Mouse (Mus musculus) T-helper 17 cell (primary cell): ENCODE data around the gene Ino80e.
"Not testable (repeated sequence)": the region's sequence is repeated elsewhere in the genome, so short reads cannot be mapped to it uniquely, and the experiment has no call there.

Source experiments
- in situ Hi-C, 2 experiments: fragments of 300-600 bp; cut with MboI, MseI; formaldehyde crosslinking; loops; 1 replicate in 1 of 2; 2 replicates in 1 of 2; pipeline ENCODE4 v1.15.1; 2025; ENCODE audit warnings: high pct_unique_total_duplicates in 2 of 2

Ino80e gene

GRCm38 (mm10) chr7:126862147-126862784 is at the start of gene Ino80e:
Gene Ino80e, minus strand, starts transcription at chr7:126862377.
- in situ Hi-C loops, result no loop called here

- in situ Hi-C loops, result no loop called here
Observed at GRCm38 (mm10) chr7:126905590-126905989, 43.4 kb upstream of the Ino80e start.

- in situ Hi-C loops, result not testable (repeated sequence)
Observed at GRCm38 (mm10) chr7:126899781-126900180, 37.6 kb upstream of the Ino80e start.

- in situ Hi-C loops, result no loop called here
Observed at GRCm38 (mm10) chr7:126898102-126898990, 36.2 kb upstream of the Ino80e start.

GRCm38 (mm10) chr7:126897390-126898101 is 35.4 kb upstream of the Ino80e start:
- in situ Hi-C loops, result no loop called here

GRCm38 (mm10) chr7:126896912-126897311 is 34.7 kb upstream of the Ino80e start:
- in situ Hi-C loops, result no loop called here

GRCm38 (mm10) chr7:126888852-126889251 is 26.7 kb upstream of the Ino80e start:
- in situ Hi-C loops, result loop anchor here in 1 of 2 experiments (5.0 kb wide), 1 partner anchor 43 kb away; no protein-coding TSS in a partner anchor

- in situ Hi-C loops, result loop anchor here in 1 of 2 experiments (5.0 kb wide), 1 partner anchor 45 kb away; no protein-coding TSS in a partner anchor
Observed at GRCm38 (mm10) chr7:126887281-126887680, 25.1 kb upstream of the Ino80e start.

GRCm38 (mm10) chr7:126884286-126885164 is 22.3 kb upstream of the Ino80e start, which contains the start of gene Taok2:
Gene Taok2, minus strand, starts transcription at chr7:126884703.
- in situ Hi-C loops, result loop anchor here in 1 of 2 experiments (5.0 kb wide), 1 partner anchor 48 kb away; no protein-coding TSS in a partner anchor

GRCm38 (mm10) chr7:126883731-126884181 is 21.6 kb upstream of the Ino80e start:
- in situ Hi-C loops, result no loop called here

GRCm38 (mm10) chr7:126881040-126881439 is 18.9 kb upstream of the Ino80e start:
- in situ Hi-C loops, result no loop called here

- in situ Hi-C loops, result no loop called here
Observed at GRCm38 (mm10) chr7:126877239-126877638, 15.1 kb upstream of the Ino80e start.

GRCm38 (mm10) chr7:126870520-126870891 is 8.3 kb upstream of the Ino80e start:
- in situ Hi-C loops, result no loop called here

- in situ Hi-C loops, result no loop called here
Observed at GRCm38 (mm10) chr7:126869780-126870519, 7.8 kb upstream of the Ino80e start.

GRCm38 (mm10) chr7:126868003-126868402 is 5.8 kb upstream of the Ino80e start:
- in situ Hi-C loops, result no loop called here

- in situ Hi-C loops, result no loop called here
Observed at GRCm38 (mm10) chr7:126867534-126867933, 5.4 kb upstream of the Ino80e start.

- in situ Hi-C loops, result no loop called here
Observed at GRCm38 (mm10) chr7:126863791-126864190, 1.6 kb upstream of the Ino80e start.

GRCm38 (mm10) chr7:126861429-126862130 is 597 bp downstream of the Ino80e start, which contains the start of gene Hirip3:
Gene Hirip3, plus strand, starts transcription at chr7:126861972.
- in situ Hi-C loops, result no loop called here

GRCm38 (mm10) chr7:126860987-126861386 is 1.2 kb downstream of the Ino80e start:
- in situ Hi-C loops, result no loop called here
